Mouse (Mus musculus) limb, embryonic 11.5 days (tissue): ENCODE results near the gene Ano6. TPM values are rescaled to one million over a fixed set of nuclear protein-coding genes. Genes with fewer than 3 reads are reported as not detected.

ENCODE experiments used
- ATAC-seq: fragments of 200-750 bp; cut with Nextera tagmentation; 2 replicates; pipeline ENCODE4 v1.8.0; 2017; ENCODE audit warnings: low read depth; ENCODE audit not compliant: insufficient number of reproducible peaks, low FRiP score, low TSS enrichment
- DNase-seq: peaks from one replicate; pipeline ENCODE4 v3.0.0-alpha.2; 2015; ENCODE audit warnings: low spot score
- H3K27ac ChIP-seq: fragments of 300-500 bp; sonication (generic); replicated peaks from 2 replicates; pipeline ENCODE4 v1.5.1; 2014; ENCODE audit warnings: low read depth, mild to moderate bottlenecking, low read length
- H3K27me3 ChIP-seq: fragments of 300-500 bp; sonication (generic); 2 replicates; pipeline ENCODE4 v1.6.1; 2014; ENCODE audit warnings: mild to moderate bottlenecking, low read length, mixed read lengths; ENCODE audit not compliant: control insufficient read depth, insufficient read depth
- H3K36me3 ChIP-seq: fragments of 300-500 bp; sonication (generic); 2 replicates; pipeline ENCODE4 v1.6.1; 2014; ENCODE audit warnings: mild to moderate bottlenecking, low read length, moderate library complexity, mixed read lengths; ENCODE audit not compliant: control insufficient read depth, insufficient read depth
- H3K4me1 ChIP-seq: fragments of 300-500 bp; sonication (generic); 2 replicates; pipeline ENCODE4 v1.6.1; 2014; ENCODE audit warnings: low read length, mixed read lengths; ENCODE audit not compliant: control insufficient read depth, insufficient read depth
- H3K4me2 ChIP-seq: fragments of 300-500 bp; sonication (generic); 2 replicates; pipeline ENCODE4 v1.6.1; 2014; ENCODE audit warnings: low read depth, mild to moderate bottlenecking, moderate library complexity; ENCODE audit not compliant: severe bottlenecking
- H3K4me3 ChIP-seq: fragments of 300-500 bp; sonication (generic); 2 replicates; pipeline ENCODE4 v1.5.1; 2014; ENCODE audit warnings: low read depth, low read length
- H3K9ac ChIP-seq: fragments of 300-500 bp; sonication (generic); 2 replicates; pipeline ENCODE4 v1.6.1; 2014; ENCODE audit warnings: mild to moderate bottlenecking, low read length
- H3K9me3 ChIP-seq: fragments of 300-500 bp; sonication (generic); 2 replicates; pipeline ENCODE4 v1.6.1; 2016; ENCODE audit warnings: low read length; ENCODE audit not compliant: control insufficient read depth
- WGBS: fragments of 180-500 bp; shearing (Covaris S2); extraction: QIAGEN DNeasy Blood & Tissue Kit; methylation state at CpG from one replicate; pipeline ENCODE4 v1.1.7; 2014; 5-methylcytosine and 5-hydroxymethylcytosine counted together
- polyA plus RNA-seq: library from polyadenylated mRNA; unstranded; fragments of >200 nt; fragmentation: Nextera tagmentation; extraction: Ambion mirVana; gene quantifications from 2 replicates; pipeline ENCODE4 v1.2.1, GENCODE M21; 2014

Gene Ano6
- polyA plus RNA-seq, 1 experiment from 2014 or later, result 41.9 TPM

GRCm38 (mm10) chr15:95848493-95849064 is 57.9 kb downstream of the Ano6 start:
- Histone ChIP-seq H3K27ac (no peak overlapping the region), H3K9ac (no peak overlapping the region), H3K4me2 (no peak overlapping the region), H3K27me3 (no peaks in the 10 kb centered on the region), H3K36me3 (no peaks in the 10 kb centered on the region), H3K4me1 (peaks cover 8% of the 10 kb centered on the region; the same call in 1 of the 2 replicates), H3K4me3 (no peak overlapping the region), H3K9me3 (no peaks in the 10 kb centered on the region)
- DNase-seq (no peak), ATAC-seq (no peak)
- WGBS, result 80% methylated on average over 6 of the region's 6 CpGs

GRCm38 (mm10) chr15:95849513-95850411 is 59.1 kb downstream of the Ano6 start:
- Histone ChIP-seq H3K4me1 (0 out of 2 replicates have a peak, but pooled peaks cover 6% of the 10 kb centered on the region), H3K9ac (no peak overlapping the region), H3K9me3 (no peaks in the 10 kb centered on the region), H3K27me3 (no peaks in the 10 kb centered on the region), H3K4me3 (no peak overlapping the region), H3K27ac (no peak overlapping the region), H3K4me2 (no peak overlapping the region), H3K36me3 (no peaks in the 10 kb centered on the region)
- ATAC-seq (no peak), DNase-seq (no peak)
- WGBS, result 71% methylated on average over 18 of the region's 18 CpGs

- DNase-seq (no peak), ATAC-seq (no peak)
- no peaks in the 10 kb centered on the region for H3K27me3 ChIP-seq
- 0 out of 2 replicates have a peak, but pooled peaks cover 6% of the 10 kb centered on the region for H3K4me1 ChIP-seq
- WGBS, result 91% methylated on average over 5 of the region's 5 CpGs
- H3K4me2 ChIP-seq, result no peak overlapping the region
- H3K27ac ChIP-seq, result no peak overlapping the region
- H3K36me3 ChIP-seq, result no peaks in the 10 kb centered on the region
- no peaks in the 10 kb centered on the region for H3K9me3 ChIP-seq
- no peak overlapping the region for H3K9ac ChIP-seq
- H3K4me3 ChIP-seq, result no peak overlapping the region
Measured at GRCm38 (mm10) chr15:95850546-95850945, 59.9 kb downstream of the Ano6 start.

- H3K36me3 ChIP-seq, result no peaks in the 10 kb centered on the region
- no peak overlapping the region for H3K9ac ChIP-seq
- no peaks in the 10 kb centered on the region for H3K27me3 ChIP-seq
- H3K4me3 ChIP-seq, result no peak overlapping the region
- no peaks in the 10 kb centered on the region for H3K9me3 ChIP-seq
- 0 out of 2 replicates have a peak, but pooled peaks cover 4% of the 10 kb centered on the region for H3K4me1 ChIP-seq
- WGBS, result 90% methylated on average over 13 of the region's 13 CpGs
- H3K27ac ChIP-seq, result no peak overlapping the region
- H3K4me2 ChIP-seq, result no peak overlapping the region
- ATAC-seq, result no peak
- DNase-seq, result no peak
Measured at GRCm38 (mm10) chr15:95855051-95855844, 64.6 kb downstream of the Ano6 start.

DNA sequence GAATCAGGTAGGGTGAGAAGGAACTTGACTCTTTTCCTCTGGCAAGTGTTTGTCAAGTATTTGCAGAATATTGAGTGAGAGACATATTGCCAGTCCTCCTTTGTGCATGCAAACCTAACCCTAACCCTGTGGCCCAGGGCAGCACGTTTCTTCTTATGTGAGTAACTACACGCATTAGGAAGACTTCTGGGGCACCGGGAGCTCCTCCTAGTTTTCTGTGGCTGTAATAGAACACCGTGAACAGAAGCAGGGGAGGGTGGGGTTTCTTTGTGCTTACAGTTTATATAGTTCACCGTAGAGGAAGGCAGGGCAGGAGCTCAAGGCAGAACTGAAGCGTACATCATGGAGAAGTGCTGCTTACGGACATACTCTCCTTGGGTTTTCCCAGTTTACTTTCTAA is 65.3 kb downstream of the Ano6 start:
- no peak for ATAC-seq
- H3K27ac ChIP-seq, result no peak overlapping the region

GRCm38 (mm10) chr15:95856684-95857595 is 66.3 kb downstream of the Ano6 start:
- Histone ChIP-seq H3K4me3 (no peak overlapping the region), H3K36me3 (no peaks in the 10 kb centered on the region), H3K27me3 (no peaks in the 10 kb centered on the region), H3K9me3 (no peaks in the 10 kb centered on the region), H3K9ac (no peak overlapping the region), H3K27ac (no peak overlapping the region), H3K4me2 (no peak overlapping the region), H3K4me1 (0 out of 2 replicates have a peak, but pooled peaks cover 4% of the 10 kb centered on the region)
- WGBS, result 81% methylated on average over 8 of the region's 8 CpGs
- DNase-seq, result no peak
- ATAC-seq, result no peak

More for the DNA sequence above, 65.3 kb downstream of the Ano6 start:
- DNase-seq, result peak; percentile 42
- Histone ChIP-seq H3K27me3 (no peaks in the 10 kb centered on the region), H3K9me3 (no peaks in the 10 kb centered on the region), H3K4me3 (no peak overlapping the region), H3K36me3 (no peaks in the 10 kb centered on the region), H3K9ac (no peak overlapping the region), H3K4me1 (0 out of 2 replicates have a peak, but pooled peaks cover 4% of the 10 kb centered on the region), H3K4me2 (no peak overlapping the region)
- WGBS, result 38% methylated on average over 7 of the region's 7 CpGs

GRCm38 (mm10) chr15:95858876-95859655 is 68.4 kb downstream of the Ano6 start:
- 83% methylated on average over 9 of the region's 9 CpGs for WGBS

More at GRCm38 (mm10) chr15:95858876-95859655, 68.4 kb downstream of the Ano6 start:
- H3K36me3 ChIP-seq, result no peaks in the 10 kb centered on the region
- 0 out of 2 replicates have a peak, but pooled peaks cover 7% of the 10 kb centered on the region for H3K4me1 ChIP-seq
- no peak overlapping the region for H3K4me2 ChIP-seq
- no peaks in the 10 kb centered on the region for H3K9me3 ChIP-seq
- no peaks in the 10 kb centered on the region for H3K27me3 ChIP-seq
- no peak overlapping the region for H3K27ac ChIP-seq
- ATAC-seq (no peak), DNase-seq (no peak)
- no peak overlapping the region for H3K9ac ChIP-seq
- no peak overlapping the region for H3K4me3 ChIP-seq
